Mouse (Mus musculus) C3H10T1/2 (cell line): ENCODE measurements around the gene Fxyd1. TPM values are rescaled to one million over a fixed set of nuclear protein-coding genes. Genes with fewer than 3 reads are reported as not detected.

Experiments
- polyA plus RNA-seq, 2 experiments: library from polyadenylated mRNA; unstranded; fragments of >200 nt; fragmentation: generic; extraction: Trizol; gene quantifications; one replicate each; pipeline ENCODE4 v1.2.1; 2012; ENCODE audit warnings: missing spikeins in 2 of 2

Gene Fxyd1
- polyA plus RNA-seq, result 100 to 1,000 TPM in 1 of 2 experiments, 1 to 10 TPM in 1; 1.7 to 401 TPM

GRCm38 (mm10) chr7:31057071-31057470 lies at the start of gene Fxyd1:
Fxyd1 (minus strand) TSS chr7:31057199.

GRCm38 (mm10) chr7:31076492-31076891 lies 19.5 kb upstream of the Fxyd1 start, which contains the start of gene Fxyd3:
Fxyd3 (minus strand) TSS chr7:31076704.

GRCm38 (mm10) chr7:31059108-31059507 lies 2.1 kb upstream of the Fxyd1 start, which contains the start of gene Lgi4:
Lgi4 (plus strand) TSS chr7:31059342.

GRCm38 (mm10) chr7:31051321-31052021 lies 5.5 kb downstream of the Fxyd1 start, which contains the start of gene Fxyd7:
Fxyd7 (minus strand) TSS chr7:31051467.

GRCm38 (mm10) chr7:31042431-31042910 lies 14.5 kb downstream of the Fxyd1 start, which contains the start of gene Fxyd5:
Fxyd5 (minus strand) TSS chr7:31042481.

Other genes starting within 250 kb of the Fxyd1 start
- gene Ffar2, start 233.4 kb downstream of the Fxyd1 start, polyA plus RNA-seq, result not detected
- not detected for gene Ffar3, start 201.0 kb downstream of the Fxyd1 start, polyA plus RNA-seq
- not detected for gene Ffar1, start 195.6 kb downstream of the Fxyd1 start, polyA plus RNA-seq
- under 1 TPM in 1 of 2 experiments, not detected in 1; 0.01 TPM for gene Cd22, start 176.9 kb downstream of the Fxyd1 start, polyA plus RNA-seq
- under 1 TPM; 0.01 TPM for gene Mag, start 142.3 kb downstream of the Fxyd1 start, polyA plus RNA-seq
- not detected for gene Hamp2, start 132.5 kb downstream of the Fxyd1 start, polyA plus RNA-seq
- not detected for gene Hamp, start 113.2 kb downstream of the Fxyd1 start, polyA plus RNA-seq
- gene Usf2, start 100.4 kb downstream of the Fxyd1 start, polyA plus RNA-seq, result 10 to 100 TPM; 71.5 to 88.2 TPM
- gene Lsr, start 83.7 kb downstream of the Fxyd1 start, polyA plus RNA-seq, result under 1 TPM; 0.02 to 0.09 TPM
- gene Fam187b, start 83.4 kb downstream of the Fxyd1 start, polyA plus RNA-seq, result under 1 TPM in 1 of 2 experiments, not detected in 1; 0.06 TPM
- gene Fxyd5, start 14.7 kb downstream of the Fxyd1 start, polyA plus RNA-seq, result 100 to 1,000 TPM; 125 to 479 TPM
- gene Fxyd7, start 5.7 kb downstream of the Fxyd1 start, polyA plus RNA-seq, result 1 to 10 TPM in 1 of 2 experiments, under 1 TPM in 1; 0.15 to 3.2 TPM
- 1 to 10 TPM in 1 of 2 experiments, under 1 TPM in 1; 0.30 to 7.8 TPM for gene Lgi4, start 2.1 kb upstream of the Fxyd1 start, polyA plus RNA-seq
- 1 to 10 TPM in 1 of 2 experiments, under 1 TPM in 1; 0.46 to 5.8 TPM for gene Fxyd3, start 19.5 kb upstream of the Fxyd1 start, polyA plus RNA-seq
- under 1 TPM; 0.07 to 0.81 TPM for gene Hpn, start 58.1 kb upstream of the Fxyd1 start, polyA plus RNA-seq
- 10 to 100 TPM; 16.2 to 38.9 TPM for gene Scn1b, start 69.8 kb upstream of the Fxyd1 start, polyA plus RNA-seq
- 10 to 100 TPM; 10.9 to 53.2 TPM for gene Gramd1a, start 98.7 kb upstream of the Fxyd1 start, polyA plus RNA-seq
- not detected for gene Scgb2b2, start 233.3 kb upstream of the Fxyd1 start, polyA plus RNA-seq
- gene Scgb1b2, start 234.6 kb upstream of the Fxyd1 start, polyA plus RNA-seq, result not detected